ENCODE assay signal across 19 mouse cellular contexts in the genomic region with DNA sequence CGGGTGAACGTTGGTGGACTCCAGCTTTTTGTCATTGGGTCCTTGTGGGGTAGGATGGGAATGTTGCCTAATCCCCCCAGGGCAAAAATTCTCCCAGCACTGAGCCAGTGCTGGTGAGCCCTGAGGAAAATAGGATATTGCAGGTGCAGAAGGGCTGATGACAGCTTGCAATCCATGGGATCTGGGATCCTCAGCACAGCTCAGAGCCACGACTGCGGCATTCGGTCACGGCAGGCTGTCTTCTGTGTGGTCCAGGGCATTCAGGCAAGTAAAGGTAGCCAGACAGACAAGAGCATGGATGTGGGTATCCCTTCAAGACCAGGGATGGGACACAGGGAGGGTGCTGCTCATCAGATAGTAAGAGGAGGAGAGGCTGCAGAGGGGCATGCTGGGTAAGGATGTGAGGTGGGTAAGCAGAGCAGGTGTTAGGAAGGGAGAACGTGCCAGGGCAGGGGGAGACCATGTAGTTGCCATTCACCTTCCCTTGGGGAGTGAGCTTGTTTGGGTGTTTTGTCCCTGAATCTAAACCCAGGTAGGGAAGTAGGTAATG. TPM values are rescaled to one million over a fixed set of nuclear protein-coding genes. Genes with fewer than 3 reads are reported as not detected.
DNase-seq lines count a peak whose midpoint lies in the region; ATAC-seq and TF ChIP-seq lines count a peak whose summit lies in the region.
"Had no signal": no experiment of that assay in that cellular context is flagged by ENCODE, and none has a peak within 500 bp of the region (broad histone marks: within the 10 kb centered on the region; RNA-seq: fewer than 3 reads in every experiment).

No protein-coding gene starts in this region.

- no peak overlapping the region for H3K9ac ChIP-seq in hindbrain, embryonic 14.5 days
- no peak overlapping the region for H3K9ac ChIP-seq in hindbrain, embryonic 12.5 days
- H3K9ac ChIP-seq in neural tube, embryonic 12.5 days, result no peak overlapping the region
- H3K9ac ChIP-seq: forebrain, embryonic 13.5 days; heart, embryonic 15.5 days; kidney, embryonic 15.5 days; limb, embryonic 13.5 days; liver, embryonic 13.5 days; lung, embryonic 14.5 days; midbrain, embryonic 13.5 days had no signal

- peak overlapping the region; percentile 77 for H3K4me2 ChIP-seq in hindbrain, embryonic 14.5 days (replicated peaks)
- H3K4me2 ChIP-seq in hindbrain, embryonic 12.5 days (replicated peaks), result no peak overlapping the region
- peak overlapping the region; percentile 69 for H3K4me2 ChIP-seq in neural tube, embryonic 12.5 days (replicated peaks)
- H3K4me2 ChIP-seq: heart, embryonic 15.5 days; kidney, embryonic 15.5 days; limb, embryonic 13.5 days; liver, embryonic 13.5 days; lung, embryonic 14.5 days had no signal

- H3K36me3 ChIP-seq in hindbrain, embryonic 14.5 days (replicated peaks; ENCODE audit: control insufficient read depth, insufficient read depth), result no peaks in the 10 kb centered on the region
- no peaks in the 10 kb centered on the region for H3K36me3 ChIP-seq in hindbrain, embryonic 12.5 days
- H3K36me3 ChIP-seq in neural tube, embryonic 12.5 days, result no peaks in the 10 kb centered on the region
- H3K36me3 ChIP-seq: heart, embryonic 15.5 days; kidney, embryonic 15.5 days; limb, embryonic 13.5 days; liver, embryonic 13.5 days; midbrain, embryonic 13.5 days had no signal

- no peak overlapping the region for H3K4me3 ChIP-seq in hindbrain, embryonic 14.5 days (replicated peaks; ENCODE audit: low read length)
- no peak overlapping the region for H3K4me3 ChIP-seq in hindbrain, embryonic 12.5 days
- H3K4me3 ChIP-seq in neural tube, embryonic 12.5 days, result no peak overlapping the region
- H3K4me3 ChIP-seq in cortical plate, adult 2 months (ENCODE audit: insufficient read depth, low read length), result peak overlapping the region; percentile 96; the same call in 1 of the 2 replicates
- H3K4me3 ChIP-seq: heart, embryonic 15.5 days; kidney, embryonic 15.5 days; limb, embryonic 13.5 days; liver, embryonic 13.5 days had no signal

- 0 out of 2 replicates have a peak, but pooled peaks cover 2% of the 10 kb centered on the region for H3K9me3 ChIP-seq in hindbrain, embryonic 14.5 days (ENCODE audit: control insufficient read depth, low read length)
- no peaks in the 10 kb centered on the region for H3K9me3 ChIP-seq in hindbrain, embryonic 12.5 days (replicated peaks)
- no peaks in the 10 kb centered on the region for H3K9me3 ChIP-seq in neural tube, embryonic 12.5 days
- H3K9me3 ChIP-seq: forebrain, embryonic 13.5 days; heart, embryonic 15.5 days; kidney, embryonic 15.5 days; liver, embryonic 13.5 days had no signal

- no peaks in the 10 kb centered on the region; the same call in 1 of the 2 replicates for H3K4me1 ChIP-seq in hindbrain, embryonic 14.5 days (replicated peaks; ENCODE audit: control insufficient read depth, insufficient read depth, low read length)
- H3K4me1 ChIP-seq in hindbrain, embryonic 12.5 days, result peaks cover 16% of the 10 kb centered on the region
- peaks cover 15% of the 10 kb centered on the region for H3K4me1 ChIP-seq in neural tube, embryonic 12.5 days
- peaks cover 8% of the 10 kb centered on the region; the same call in 1 of the 2 replicates for H3K4me1 ChIP-seq in cortical plate, adult 2 months (ENCODE audit: control insufficient read depth, insufficient read depth, low read length)
- H3K4me1 ChIP-seq: liver, embryonic 13.5 days had no signal

- no peak for DNase-seq in hindbrain, embryonic 14.5 days (ENCODE audit: low spot score)
- DNase-seq in neural tube, embryonic 10.5 days (ENCODE audit: extremely low spot score, low spot score), result no peak
- DNase-seq in urinary bladder, postnatal 36 days (ENCODE audit: low spot score in 2 of 2), result no peak
- no peak for DNase-seq in T-cell, adult 2 months (ENCODE audit: low spot score)
- DNase-seq: adrenal gland, adult 2 months; gastrocnemius, postnatal 36 days; liver, embryonic 13.5 days; lung, embryonic 14.5 days; lung, postnatal 4 days had no signal

- no peak overlapping the region for H3K27ac ChIP-seq in hindbrain, embryonic 14.5 days
- H3K27ac ChIP-seq in hindbrain, embryonic 12.5 days, result no peak overlapping the region
- no peak overlapping the region for H3K27ac ChIP-seq in neural tube, embryonic 12.5 days
- no peak overlapping the region for H3K27ac ChIP-seq in cortical plate, adult 2 months (ENCODE audit: insufficient read depth, low read length)
- H3K27ac ChIP-seq: forebrain, embryonic 13.5 days; heart, embryonic 15.5 days; kidney, embryonic 15.5 days; limb, embryonic 13.5 days; liver, embryonic 13.5 days; midbrain, embryonic 13.5 days had no signal

- H3K27me3 ChIP-seq in hindbrain, embryonic 14.5 days (ENCODE audit: control insufficient read depth, insufficient read depth, low read length), result peaks cover 63% of the 10 kb centered on the region
- H3K27me3 ChIP-seq in hindbrain, embryonic 12.5 days, result peaks cover 88% of the 10 kb centered on the region
- H3K27me3 ChIP-seq in neural tube, embryonic 12.5 days (replicated peaks), result peaks cover 70% of the 10 kb centered on the region

- no peak for TF ChIP-seq CTCF in cortical plate, adult 2 months (IDR thresholded peaks at IDR 0.05; ENCODE audit: extremely low read depth, insufficient read depth, low read length)

- no peak for ATAC-seq in hindbrain, embryonic 14.5 days (ENCODE audit: low FRiP score)
- no peak for ATAC-seq in hindbrain, embryonic 12.5 days (ENCODE audit: low FRiP score)
- ATAC-seq in neural tube, embryonic 12.5 days (ENCODE audit: low FRiP score, low read depth), result no peak
- ATAC-seq: forebrain, embryonic 13.5 days; intestine, postnatal 0 days had no signal

- WGBS in hindbrain, embryonic 14.5 days, result 65% methylated on average over 7 of the region's 7 CpGs
- 71% methylated on average over 7 of the region's 7 CpGs for WGBS in hindbrain, embryonic 12.5 days
- 72% methylated on average over 7 of the region's 7 CpGs for WGBS in neural tube, embryonic 12.5 days

- no peak for TF ChIP-seq POLR2A in cortical plate, adult 2 months (IDR thresholded peaks at IDR 0.05; ENCODE audit: extremely low read depth, insufficient read depth, low read length)

RNA-seq across cellular contexts. Expression of gene Ppp2r2c, which starts 1.5 kb away (rescaled TPM):
- polyA plus RNA-seq in hindbrain, embryonic 14.5 days (2014; fragmentation: Nextera tagmentation; extraction: Ambion mirVana), result 63.6 and 78.4 TPM in 2 replicates
- polyA plus RNA-seq in hindbrain, embryonic 12.5 days (2016; fragmentation: Nextera tagmentation; extraction: Ambion mirVana), result 7.6 and 8.0 TPM in 2 replicates
- 27.1 and 27.8 TPM in 2 replicates for polyA plus RNA-seq in neural tube, embryonic 12.5 days (2016; fragmentation: Nextera tagmentation; extraction: Ambion mirVana)
- 442 and 456 TPM in 2 replicates for polyA plus RNA-seq in cortical plate, adult 2 months (2012; rRNA removed)
- polyA plus RNA-seq: C2C12 had no signal

RNA-seq across cellular contexts. Expression of gene Man2b2, which starts 36.3 kb away (rescaled TPM):
- polyA plus RNA-seq in hindbrain, embryonic 14.5 days (2014; fragmentation: Nextera tagmentation; extraction: Ambion mirVana), result 13.0 and 13.9 TPM in 2 replicates
- 16.1 and 16.7 TPM in 2 replicates for polyA plus RNA-seq in hindbrain, embryonic 12.5 days (2016; fragmentation: Nextera tagmentation; extraction: Ambion mirVana)
- 11.5 and 14.2 TPM in 2 replicates for polyA plus RNA-seq in neural tube, embryonic 12.5 days (2016; fragmentation: Nextera tagmentation; extraction: Ambion mirVana)
- 33.7 and 35.3 TPM in 2 replicates for polyA plus RNA-seq in cortical plate, adult 2 months (2012; rRNA removed)
